Mouse (Mus musculus) forelimb bud, embryonic 11.5 days (tissue): ENCODE measurements around the gene Gm10721.
"Not testable (repeated sequence)": the region's sequence is repeated elsewhere in the genome, so short reads cannot be mapped to it uniquely, and the experiment has no call there.

ENCODE experiments used
- DNase-seq: peaks from one replicate; pipeline ENCODE4 v3.0.0-alpha.2; 2012; ENCODE audit warnings: low read depth, low spot score

Gm10721 gene

DNA sequence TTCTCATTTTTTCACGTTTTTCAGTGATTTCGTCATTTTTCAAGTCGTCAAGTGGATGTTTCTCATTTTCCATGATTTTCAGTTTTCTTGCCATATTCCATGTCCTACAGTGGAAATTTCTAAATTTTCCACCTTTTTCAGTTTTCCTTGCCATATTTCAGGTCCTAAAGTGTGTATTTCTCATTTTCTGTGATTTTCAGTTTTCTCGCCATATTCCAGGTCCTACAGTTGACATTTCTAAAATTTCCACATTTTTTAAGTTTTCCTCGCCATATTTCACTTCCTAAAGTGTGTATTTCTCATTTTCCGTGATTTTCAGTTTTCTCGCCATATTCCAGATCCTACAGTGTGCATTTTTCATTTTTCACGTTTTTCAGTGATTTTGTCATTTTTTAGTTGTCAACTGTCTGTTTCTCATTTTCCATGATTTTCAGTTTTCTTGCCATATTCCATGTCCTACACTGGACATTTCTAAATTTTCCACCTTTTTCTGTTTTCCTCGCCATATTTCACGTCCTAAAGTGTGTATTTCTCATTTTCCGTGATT lies at the start of gene Gm10721:
Gene Gm10721 (plus strand): TSS at position 408 of the 547 bp plus-strand sequence.
- DNase-seq: not testable (repeated sequence)

DNA sequence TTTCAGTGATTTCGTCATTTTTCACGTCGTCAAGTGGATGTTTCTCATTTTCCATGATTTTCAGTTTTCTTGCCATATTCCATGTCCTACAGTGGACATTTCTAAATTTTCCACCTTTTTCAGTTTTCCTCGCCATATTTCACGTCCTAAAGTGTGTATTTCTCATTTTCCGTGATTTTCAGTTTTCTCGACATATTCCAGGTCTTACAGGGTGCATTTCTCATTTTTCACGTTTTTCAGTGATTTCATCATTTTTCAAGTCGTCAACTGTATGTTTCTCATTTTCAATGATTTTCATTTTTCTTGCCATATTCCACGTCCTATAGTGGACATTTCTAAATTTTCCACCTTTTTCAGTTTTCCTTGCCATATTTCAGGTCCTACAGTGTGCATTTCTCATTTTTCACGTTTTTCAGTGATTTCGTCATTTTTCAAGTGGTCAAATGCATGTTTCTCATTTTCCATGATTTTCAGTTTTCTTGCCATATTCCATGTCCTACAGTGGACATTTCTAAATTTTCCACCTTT lies 12.4 kb upstream of the Gm10721 start, which contains the start of gene Gm10722:
Gene Gm10722 (plus strand): TSS at position 478 of the 528 bp plus-strand sequence.
- peak; percentile 79 for DNase-seq

GRCm38 (mm10) chr9:3001006-3001405 lies 11.9 kb upstream of the Gm10721 start:
- DNase-seq: not testable (repeated sequence)

GRCm38 (mm10) chr9:3001948-3002659 lies 10.8 kb upstream of the Gm10721 start:
- DNase-seq: peak; percentile 57

DNA sequence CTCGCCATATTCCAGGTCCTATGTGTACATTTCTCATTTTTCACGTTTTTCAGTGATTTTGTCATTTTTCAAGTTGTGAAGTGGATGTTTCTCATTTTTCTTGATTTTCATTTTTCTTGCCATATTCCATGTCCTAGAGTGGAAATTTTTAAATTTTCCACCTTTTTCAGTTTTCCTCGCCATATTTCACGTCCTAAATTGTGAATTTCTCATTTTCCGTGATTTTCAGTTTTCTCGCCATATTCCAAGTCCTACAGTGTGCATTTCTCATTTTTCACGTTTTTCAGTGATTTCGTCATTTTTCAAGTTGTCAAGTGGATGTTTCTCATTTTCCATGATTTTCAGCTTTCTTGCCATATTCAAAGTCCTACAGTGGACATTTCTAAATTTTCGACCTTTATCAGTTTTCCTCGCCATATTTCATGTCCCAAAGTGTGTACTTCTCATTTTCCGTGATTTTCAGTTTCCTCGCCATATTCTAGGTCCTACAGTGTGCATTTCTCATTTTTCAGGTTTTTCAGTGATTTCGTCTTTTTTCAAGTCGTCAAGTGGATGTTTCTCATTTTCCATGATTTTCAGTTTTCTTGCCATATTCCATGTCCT lies 10.0 kb upstream of the Gm10721 start, which contains the start of gene Gm11168:
Gene Gm11168 (plus strand): TSS at position 553 of the 603 bp plus-strand sequence.
- DNase-seq: not testable (repeated sequence)

DNA sequence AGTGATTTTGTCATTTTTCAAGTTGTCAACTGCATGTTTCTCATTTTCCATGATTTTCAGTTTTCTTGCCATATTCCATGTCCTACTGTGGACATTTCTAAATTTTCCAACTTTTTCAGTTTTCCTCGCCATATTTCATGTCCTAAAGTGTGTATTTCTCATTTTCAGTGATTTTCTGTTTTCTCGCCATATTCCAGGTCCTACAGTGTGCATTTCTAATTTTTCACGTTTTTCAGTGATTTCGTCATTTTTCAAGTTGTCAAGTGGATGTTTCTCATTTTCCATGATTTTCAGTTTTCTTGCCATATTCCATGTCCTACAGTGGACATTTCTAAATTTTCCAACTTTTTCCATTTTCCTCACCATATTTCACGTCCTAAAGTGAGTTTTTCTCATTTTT lies 6.8 kb upstream of the Gm10721 start:
- DNase-seq: not testable (repeated sequence)

- not testable (repeated sequence) for DNase-seq
Observed at GRCm38 (mm10) chr9:3006636-3007035, 6.3 kb upstream of the Gm10721 start.

DNA sequence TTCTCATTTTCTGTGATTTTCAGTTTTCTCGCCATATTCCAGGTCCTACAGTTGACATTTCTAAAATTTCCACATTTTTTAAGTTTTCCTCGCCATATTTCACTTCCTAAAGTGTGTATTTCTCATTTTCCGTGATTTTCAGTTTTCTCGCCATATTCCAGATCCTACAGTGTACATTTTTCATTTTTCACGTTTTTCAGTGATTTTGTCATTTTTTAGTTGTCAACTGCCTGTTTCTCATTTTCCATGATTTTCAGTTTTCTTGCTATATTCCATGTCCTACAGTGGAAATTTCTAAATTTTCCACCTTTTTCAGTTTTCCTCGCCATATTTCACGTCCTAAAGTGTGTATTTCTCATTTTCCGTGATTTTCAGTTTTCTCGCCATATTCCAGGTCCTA lies 5.7 kb upstream of the Gm10721 start:
- peak; percentile 75 for DNase-seq

GRCm38 (mm10) chr9:3009331-3009730 lies 3.6 kb upstream of the Gm10721 start:
- not testable (repeated sequence) for DNase-seq

DNA sequence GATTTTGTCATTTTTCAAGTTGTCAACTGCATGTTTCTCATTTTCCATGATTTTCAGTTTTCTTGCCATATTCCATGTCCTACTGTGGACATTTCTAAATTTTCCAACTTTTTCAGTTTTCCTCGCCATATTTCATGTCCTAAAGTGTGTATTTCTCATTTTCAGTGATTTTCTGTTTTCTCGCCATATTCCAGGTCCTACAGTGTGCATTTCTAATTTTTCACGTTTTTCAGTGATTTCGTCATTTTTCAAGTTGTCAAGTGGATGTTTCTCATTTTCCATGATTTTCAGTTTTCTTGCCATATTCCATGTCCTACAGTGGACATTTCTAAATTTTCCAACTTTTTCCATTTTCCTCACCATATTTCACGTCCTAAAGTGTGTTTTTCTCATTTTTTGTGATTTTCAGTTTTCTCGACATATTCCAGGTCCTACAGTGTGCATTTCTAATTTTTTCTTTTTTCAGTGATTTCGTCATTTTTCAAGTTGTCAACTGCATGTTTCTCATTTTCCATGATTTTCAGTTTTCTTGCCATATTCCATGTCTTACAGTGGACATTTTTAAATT lies 802 bp upstream of the Gm10721 start:
- DNase-seq: not testable (repeated sequence)

DNA sequence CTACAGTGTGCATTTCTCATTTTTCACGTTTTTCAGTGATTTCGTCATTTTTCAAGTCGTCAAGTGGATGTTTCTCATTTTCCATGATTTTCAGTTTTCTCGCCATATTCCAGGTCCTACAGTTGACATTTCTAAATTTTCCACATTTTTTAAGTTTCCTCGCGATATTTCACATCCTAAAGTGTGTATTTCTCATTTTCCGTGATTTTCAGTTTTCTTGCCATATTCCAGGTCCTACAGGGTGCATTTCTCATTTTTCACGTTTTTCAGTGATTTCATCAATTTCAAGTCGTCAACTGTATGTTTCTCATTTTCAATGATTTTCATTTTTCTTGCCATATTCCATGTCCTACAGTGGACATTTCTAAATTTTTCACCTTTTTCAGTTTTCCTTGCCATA lies 2.4 kb downstream of the Gm10721 start, which contains the start of gene Gm10720:
Gene Gm10720 (plus strand): TSS at position 301 of the 400 bp plus-strand sequence.
- not testable (repeated sequence) for DNase-seq

DNA sequence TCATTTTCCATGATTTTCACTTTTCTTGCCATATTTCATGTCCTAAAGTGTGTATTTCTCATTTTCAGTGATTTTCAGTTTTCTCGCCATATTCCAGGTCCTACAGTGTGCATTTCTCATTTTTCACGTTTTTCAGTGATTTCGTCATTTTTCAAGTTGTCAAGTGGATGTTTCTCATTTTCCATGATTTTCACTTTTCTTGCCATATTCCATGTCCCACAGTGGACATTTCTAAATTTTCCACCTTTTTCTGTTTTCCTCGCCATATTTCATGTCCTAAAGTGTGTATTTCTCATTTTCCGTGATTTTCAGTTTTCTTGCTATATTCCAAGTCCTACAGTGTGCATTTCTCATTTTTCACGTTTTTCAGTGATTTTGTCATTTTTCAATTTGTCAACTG lies 3.0 kb downstream of the Gm10721 start:
- not testable (repeated sequence) for DNase-seq

DNA sequence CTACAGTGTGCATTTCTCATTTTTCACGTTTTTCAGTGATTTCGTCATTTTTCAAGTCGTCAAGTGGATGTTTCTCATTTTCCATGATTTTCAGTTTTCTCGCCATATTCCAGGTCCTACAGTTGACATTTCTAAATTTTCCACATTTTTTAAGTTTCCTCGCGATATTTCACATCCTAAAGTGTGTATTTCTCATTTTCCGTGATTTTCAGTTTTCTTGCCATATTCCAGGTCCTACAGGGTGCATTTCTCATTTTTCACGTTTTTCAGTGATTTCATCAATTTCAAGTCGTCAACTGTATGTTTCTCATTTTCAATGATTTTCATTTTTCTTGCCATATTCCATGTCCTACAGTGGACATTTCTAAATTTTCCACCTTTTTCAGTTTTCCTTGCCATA lies 4.2 kb downstream of the Gm10721 start, which contains the start of gene Gm10719:
Gene Gm10719 (plus strand): TSS at position 301 of the 400 bp plus-strand sequence.
- DNase-seq: not testable (repeated sequence)

DNA sequence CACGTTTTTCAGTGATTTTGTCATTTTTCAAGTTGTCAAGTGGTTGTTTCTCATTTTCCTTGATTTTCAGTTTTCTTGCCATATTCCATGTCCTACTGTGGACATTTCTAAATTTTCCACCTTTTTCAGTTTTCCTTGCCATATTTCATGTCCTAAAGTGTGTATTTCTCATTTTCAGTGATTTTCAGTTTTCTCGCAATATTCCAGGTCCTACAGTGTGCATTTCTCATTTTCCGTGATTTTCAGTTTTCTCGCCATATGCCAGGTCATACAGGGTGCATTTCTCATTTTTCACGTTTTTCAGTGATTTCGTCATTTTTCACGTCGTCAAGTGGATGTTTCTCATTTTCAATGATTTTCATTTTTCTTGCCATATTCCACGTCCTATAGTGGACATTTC lies 6.0 kb downstream of the Gm10721 start:
- DNase-seq: not testable (repeated sequence)

GRCm38 (mm10) chr9:3019835-3020727 lies 7.1 kb downstream of the Gm10721 start:
- DNase-seq: not testable (repeated sequence)

DNA sequence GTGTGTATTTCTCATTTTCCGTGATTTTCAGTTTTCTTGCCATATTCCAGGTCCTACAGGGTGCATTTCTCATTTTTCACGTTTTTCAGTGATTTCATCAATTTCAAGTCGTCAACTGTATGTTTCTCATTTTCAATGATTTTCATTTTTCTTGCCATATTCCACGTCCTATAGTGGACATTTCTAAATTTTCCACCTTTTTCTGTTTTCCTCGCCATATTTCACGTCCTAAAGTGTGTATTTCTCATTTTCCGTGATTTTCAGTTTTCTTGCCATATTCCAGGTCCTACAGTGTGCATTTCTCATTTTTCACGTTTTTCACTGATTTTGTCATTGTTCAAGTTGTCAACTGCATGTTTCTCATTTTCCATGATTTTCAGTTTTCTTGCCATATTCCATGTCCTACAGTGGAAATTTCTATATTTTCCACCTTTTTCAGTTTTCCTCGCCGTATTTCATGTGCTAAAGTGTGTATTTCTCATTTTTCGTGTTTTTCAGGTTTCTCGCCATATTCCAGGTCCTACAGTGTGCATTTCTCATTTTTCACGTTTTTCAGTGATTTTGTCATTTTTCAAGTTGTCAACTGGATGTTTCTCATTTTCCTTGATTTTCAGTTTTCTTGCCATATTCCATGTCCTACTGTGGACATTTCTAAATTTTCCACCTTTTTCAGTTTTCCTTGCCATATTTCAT lies 9.5 kb downstream of the Gm10721 start:
- peak; percentile 73 for DNase-seq

DNA sequence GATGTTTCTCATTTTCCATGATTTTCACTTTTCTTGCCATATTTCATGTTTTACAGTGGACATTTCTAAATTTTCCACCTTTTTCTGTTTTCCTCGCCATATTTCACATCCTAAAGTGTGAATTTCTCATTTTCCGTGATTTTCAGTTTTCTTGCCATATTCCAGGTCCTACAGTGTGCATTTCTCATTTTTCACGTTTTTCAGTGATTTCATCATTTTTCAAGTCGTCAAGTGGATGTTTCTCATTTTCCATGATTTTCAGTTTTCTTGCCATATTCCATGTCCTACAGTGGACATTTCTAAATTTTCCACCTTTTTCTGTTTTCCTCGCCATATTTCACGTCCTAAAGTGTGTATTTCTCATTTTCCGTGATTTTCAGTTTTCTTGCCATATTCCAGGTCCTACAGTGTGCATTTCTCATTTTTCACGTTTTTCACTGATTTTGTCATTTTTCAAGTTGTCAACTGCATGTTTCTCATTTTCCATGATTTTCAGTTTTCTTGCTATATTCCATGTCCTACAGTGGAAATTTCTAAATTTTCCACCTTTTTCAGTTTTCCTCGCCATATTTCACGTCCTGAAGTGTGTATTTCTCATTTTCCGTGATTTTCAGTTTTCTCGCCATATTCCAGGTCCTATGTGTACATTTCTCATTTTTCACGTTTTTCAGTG lies 10.5 kb downstream of the Gm10721 start, which contains the start of gene Gm10718:
Gene Gm10718 (plus strand): TSS at position 236 of the 673 bp plus-strand sequence.
- not testable (repeated sequence) for DNase-seq

- DNase-seq: not testable (repeated sequence)
Observed at GRCm38 (mm10) chr9:3023985-3024648, 11.2 kb downstream of the Gm10721 start.
